Mouse (Mus musculus): ENCODE measurements around the gene Olfr960.

Olfr960 gene

DNA sequence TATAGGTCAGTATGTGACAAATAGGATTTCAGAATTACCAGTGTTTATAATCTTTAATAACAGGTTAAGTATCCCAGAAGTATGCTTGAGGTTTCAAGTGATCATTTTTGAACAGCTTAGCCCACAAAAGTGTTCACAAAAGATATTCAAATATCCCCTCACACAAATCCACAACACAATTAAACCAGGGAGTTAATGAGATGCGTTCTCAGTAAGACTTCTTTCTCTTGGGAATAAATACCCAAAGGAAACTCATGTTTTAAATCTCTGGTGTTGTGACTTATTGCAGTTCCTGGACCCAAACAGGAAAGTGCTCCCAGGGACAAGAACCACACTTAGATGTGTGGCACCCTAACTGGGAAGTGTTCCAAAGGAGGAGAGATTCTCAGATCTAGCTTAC, at the start of gene Olfr960:
Gene Olfr960 (plus strand): TSS at position 301 of the 400 bp plus-strand sequence.
- DNase-seq (ENCODE audit: low read depth, low spot score): no peak

DNA sequence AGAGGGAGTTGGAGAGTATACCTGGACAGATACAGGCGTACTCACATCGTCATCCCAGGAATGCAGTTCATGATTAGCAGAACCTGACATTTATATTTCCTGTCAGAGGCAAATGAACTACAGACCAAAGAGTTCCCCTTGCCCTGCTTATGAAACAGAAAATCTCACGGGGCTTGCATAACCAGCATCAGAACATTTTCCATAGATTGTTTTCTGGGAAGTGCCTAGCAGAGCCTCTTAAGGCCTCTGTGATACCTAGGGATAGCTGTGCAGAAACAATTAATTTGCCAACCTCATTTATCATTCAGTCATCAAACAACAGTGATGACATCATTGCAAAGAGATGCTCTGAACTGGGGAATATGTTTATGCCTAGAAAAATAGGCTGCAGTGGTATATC, 45.7 kb upstream of the Olfr960 start, which contains the start of gene Olfr959:
Gene Olfr959 (minus strand): TSS at position 101 of the 400 bp plus-strand sequence.
- no peak for DNase-seq (ENCODE audit: low read depth, low spot score)

DNA sequence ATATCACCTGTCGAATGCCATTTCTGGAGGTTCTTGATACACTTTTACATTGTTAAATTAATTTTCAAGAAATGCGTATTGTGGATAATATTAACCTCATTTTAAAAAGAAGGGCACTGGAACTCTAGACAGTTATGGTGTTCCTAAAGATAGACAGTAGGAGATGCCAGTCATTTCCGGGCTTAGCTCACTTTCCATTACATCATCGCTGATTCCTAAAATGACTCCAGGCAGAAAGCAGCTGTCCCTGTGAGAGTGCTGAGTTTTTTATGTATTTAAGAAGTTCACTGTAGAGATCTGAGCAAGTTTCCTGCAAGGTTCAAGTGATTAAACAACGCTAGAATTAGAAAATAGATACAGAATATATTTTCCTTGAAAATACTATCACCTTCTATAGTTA, 44.1 kb upstream of the Olfr960 start:
- DNase-seq (ENCODE audit: low read depth, low spot score): no peak

GRCm38 (mm10) chr9:39602536-39603332, 18.4 kb upstream of the Olfr960 start:
- no peak for DNase-seq (ENCODE audit: low read depth, low spot score)

GRCm38 (mm10) chr9:39603333-39603845, 17.8 kb upstream of the Olfr960 start:
- no peak for DNase-seq (ENCODE audit: low read depth, low spot score)

DNA sequence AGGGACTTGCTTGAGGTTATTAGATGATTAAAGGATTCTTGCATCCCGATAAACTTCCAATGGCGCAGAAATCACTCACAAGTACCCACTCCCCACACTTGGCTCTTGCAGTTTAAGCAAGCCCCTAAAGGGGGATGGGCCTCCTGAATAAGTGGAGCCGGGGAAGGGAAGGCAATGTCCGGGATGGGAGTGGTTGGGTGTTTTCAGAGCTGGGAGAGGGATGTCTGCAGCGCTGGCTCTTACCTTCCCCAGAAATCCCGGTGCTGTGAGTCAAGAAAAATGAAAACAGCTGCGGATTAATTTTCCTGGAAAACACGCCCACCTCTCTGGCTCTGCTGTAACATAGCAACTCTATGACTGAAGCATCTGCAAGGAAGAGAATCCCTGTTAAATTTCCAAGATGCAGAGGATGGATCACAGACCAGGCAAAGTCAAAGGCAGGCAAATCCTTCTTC, 17.1 kb upstream of the Olfr960 start, which contains the start of gene AW551984:
Gene AW551984 (minus strand): TSS at position 405 of the 455 bp plus-strand sequence.
- peak; percentile 1 for DNase-seq (ENCODE audit: low read depth, low spot score)

DNA sequence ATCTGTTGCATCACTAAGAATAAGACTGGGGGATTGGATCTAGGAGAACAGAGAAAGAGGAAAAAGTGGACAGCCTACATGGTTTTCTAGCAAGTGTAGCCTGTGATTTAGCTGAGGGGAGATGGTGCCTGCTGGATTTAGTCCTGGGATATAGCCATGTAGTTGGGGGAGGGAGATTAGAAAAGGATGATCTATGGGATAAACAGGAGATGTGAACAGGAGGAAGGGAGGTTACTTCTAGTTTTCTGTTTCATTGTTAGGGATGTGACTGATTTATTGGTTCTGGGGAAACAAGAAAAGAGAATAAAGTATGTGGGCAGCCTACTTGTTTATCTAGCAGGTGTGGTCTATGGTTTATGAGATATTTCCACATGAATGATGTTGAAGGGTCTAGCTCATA, 12.7 kb upstream of the Olfr960 start:
- DNase-seq (ENCODE audit: low read depth, low spot score): no peak

GRCm38 (mm10) chr9:39610355-39610754, 10.8 kb upstream of the Olfr960 start, which contains the start of gene Olfr148:
Olfr148 (plus strand) TSS chr9:39610655.
- no peak for DNase-seq (ENCODE audit: low read depth, low spot score)

- no peak for DNase-seq (ENCODE audit: low read depth, low spot score)
These were observed 9.2 kb upstream of the Olfr960 start for GRCm38 (mm10) chr9:39611953-39612352.

DNA sequence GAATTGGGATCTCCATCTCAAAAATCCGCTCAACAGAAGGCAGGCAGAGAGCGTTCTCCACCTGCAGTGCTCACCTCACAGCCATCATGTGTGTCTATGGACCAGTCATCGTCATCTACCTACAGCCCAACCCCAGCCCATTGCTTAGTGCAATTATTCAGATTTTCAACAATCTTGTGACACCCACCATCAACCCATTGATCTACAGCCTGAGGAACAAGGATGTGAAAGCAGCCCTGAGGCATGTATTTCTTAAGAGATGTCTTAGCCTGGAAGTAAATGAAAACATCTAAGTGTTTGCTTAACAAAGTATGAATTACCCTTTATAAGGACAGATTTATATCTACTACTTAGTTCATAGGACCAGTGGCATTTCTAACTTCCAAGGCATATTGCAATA, 2.6 kb downstream of the Olfr960 start:
- DNase-seq (ENCODE audit: low read depth, low spot score): no peak

- no peak for DNase-seq (ENCODE audit: low read depth, low spot score)
These were observed 3.5 kb downstream of the Olfr960 start for GRCm38 (mm10) chr9:39624711-39625110.

GRCm38 (mm10) chr9:39629069-39629468, 7.9 kb downstream of the Olfr960 start:
- no peak for DNase-seq (ENCODE audit: low read depth, low spot score)

GRCm38 (mm10) chr9:39633913-39634594, 12.9 kb downstream of the Olfr960 start:
- no peak for DNase-seq (ENCODE audit: low read depth, low spot score)

DNA sequence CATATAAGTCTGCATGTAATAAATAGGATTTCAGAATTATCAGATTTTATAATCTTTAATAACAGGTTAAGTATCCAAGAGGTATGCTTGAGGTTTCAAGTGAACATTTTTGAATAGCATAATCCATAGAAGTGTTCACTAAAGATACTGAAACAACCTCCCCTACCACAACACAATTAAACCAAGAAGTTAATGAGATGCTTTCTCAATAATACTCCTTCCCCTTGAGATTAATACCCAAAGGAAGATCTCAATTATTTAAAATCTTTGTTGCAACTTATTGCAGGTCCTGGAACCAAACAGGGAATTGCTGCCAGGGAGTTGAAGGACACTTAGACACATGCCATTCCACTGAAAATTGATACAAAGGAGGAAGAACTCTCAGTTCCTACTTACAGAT, 23.6 kb downstream of the Olfr960 start, which contains the start of gene Olfr961:
Gene Olfr961 (plus strand): TSS at position 301 of the 400 bp plus-strand sequence.
- no peak for DNase-seq (ENCODE audit: low read depth, low spot score)

- DNase-seq (ENCODE audit: low read depth, low spot score): no peak
These were observed 26.2 kb downstream of the Olfr960 start for GRCm38 (mm10) chr9:39647382-39647781.

DNA sequence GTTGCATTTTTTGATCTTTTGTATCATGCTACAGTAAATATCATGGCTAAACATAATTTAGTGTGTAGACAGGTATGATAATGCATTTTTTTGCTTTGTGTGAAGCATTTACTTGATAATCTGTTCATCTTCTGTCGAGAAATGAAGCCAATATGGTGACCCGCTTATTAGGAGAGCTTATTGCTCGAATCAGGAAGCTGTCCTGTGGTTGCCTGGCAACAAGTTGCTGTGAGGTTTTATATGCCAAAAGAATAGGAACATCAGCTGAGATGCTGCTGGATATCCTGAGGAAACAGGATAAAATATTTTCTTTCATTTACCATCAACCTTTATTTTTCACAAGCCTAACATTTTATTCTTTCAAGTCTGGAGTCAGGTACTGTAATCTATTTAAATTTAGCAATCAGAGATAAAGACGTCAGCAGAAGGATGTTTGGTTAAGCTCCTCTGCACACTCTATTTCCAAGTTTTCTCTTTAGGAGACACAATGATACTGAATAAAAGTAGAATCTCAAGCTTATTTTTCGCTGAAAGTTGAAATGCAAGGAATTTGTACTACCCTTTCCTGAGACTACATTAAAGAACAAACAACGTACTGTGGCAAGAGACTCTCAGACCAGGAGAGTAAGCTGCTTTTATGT, 33.7 kb downstream of the Olfr960 start:
- DNase-seq (ENCODE audit: low read depth, low spot score): no peak

DNA sequence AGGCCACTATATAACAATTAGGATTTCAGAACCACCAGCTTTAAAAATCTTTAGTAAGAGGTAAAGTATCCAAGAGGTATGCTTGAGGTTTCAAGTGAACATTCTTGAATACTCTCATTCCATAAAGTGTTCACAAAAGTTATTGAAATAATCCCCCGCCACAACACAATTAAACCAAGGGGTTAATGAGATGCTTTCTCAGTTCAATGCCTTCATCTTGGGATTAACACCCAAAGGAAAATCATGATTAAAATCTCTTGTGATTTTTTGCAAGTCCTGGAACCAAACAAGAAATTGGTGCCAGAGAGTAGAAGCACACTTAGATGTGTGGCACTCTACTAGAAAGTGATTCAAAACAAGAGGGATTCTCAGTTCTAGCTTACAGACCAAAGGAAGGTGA, 45.7 kb downstream of the Olfr960 start, which contains the start of gene Olfr963:
Gene Olfr963 (plus strand): TSS at position 301 of the 400 bp plus-strand sequence.
- DNase-seq (ENCODE audit: low read depth, low spot score): no peak

- DNase-seq (ENCODE audit: low read depth, low spot score): no peak
These were observed 48.5 kb downstream of the Olfr960 start for GRCm38 (mm10) chr9:39669723-39670122.
